Mouse (Mus musculus): ENCODE results near the gene Cym.
A peak's percentile ranks its signal among the peaks of the same experiment; 100 is the strongest.

Cym gene

GRCm38 (mm10) chr3:107223230-107223629 lies 1.7 kb upstream of the Cym start:
- no peak for DNase-seq (ENCODE audit: low spot score)

- DNase-seq (ENCODE audit: low spot score) = no peak
These were observed 3.0 kb downstream of the Cym start for GRCm38 (mm10) chr3:107218572-107218971.

- no peak for DNase-seq (ENCODE audit: low spot score)
These were observed 4.4 kb downstream of the Cym start for GRCm38 (mm10) chr3:107217101-107217480.

GRCm38 (mm10) chr3:107216400-107217100 lies 5.0 kb downstream of the Cym start:
- DNase-seq (ENCODE audit: low spot score) = no peak

- DNase-seq (ENCODE audit: low spot score) = no peak
These were observed 6.9 kb downstream of the Cym start for GRCm38 (mm10) chr3:107214606-107215005.

GRCm38 (mm10) chr3:107207625-107208253 lies 13.8 kb downstream of the Cym start:
- DNase-seq (ENCODE audit: low spot score) = no peak

GRCm38 (mm10) chr3:107206490-107207150 lies 14.9 kb downstream of the Cym start:
- DNase-seq (ENCODE audit: low spot score) = no peak

- DNase-seq (ENCODE audit: low spot score) = peak; percentile 15
These were observed 15.5 kb downstream of the Cym start for GRCm38 (mm10) chr3:107205994-107206393.

GRCm38 (mm10) chr3:107205170-107205569 lies 16.4 kb downstream of the Cym start:
- DNase-seq (ENCODE audit: low spot score) = no peak

GRCm38 (mm10) chr3:107204413-107204812 lies 17.1 kb downstream of the Cym start:
- DNase-seq (ENCODE audit: low spot score) = no peak

- DNase-seq (ENCODE audit: low spot score) = no peak
These were observed 20.0 kb downstream of the Cym start for GRCm38 (mm10) chr3:107201310-107202180.

- DNase-seq (ENCODE audit: low spot score) = no peak
These were observed 33.2 kb downstream of the Cym start for GRCm38 (mm10) chr3:107188226-107188899.

GRCm38 (mm10) chr3:107187022-107187421 lies 34.5 kb downstream of the Cym start:
- no peak for DNase-seq (ENCODE audit: low spot score)

- no peak for DNase-seq (ENCODE audit: low spot score)
These were observed 35.9 kb downstream of the Cym start for GRCm38 (mm10) chr3:107185597-107185996.

GRCm38 (mm10) chr3:107183178-107183577 lies 38.4 kb downstream of the Cym start:
- no peak for DNase-seq (ENCODE audit: low spot score)

- DNase-seq (ENCODE audit: low spot score) = no peak
These were observed 38.8 kb downstream of the Cym start, which contains the start of gene Kcna10 for GRCm38 (mm10) chr3:107182756-107183155. Gene Kcna10 (plus strand): TSS chr3:107183056.

- DNase-seq (ENCODE audit: low spot score) = no peak
These were observed 40.7 kb downstream of the Cym start for GRCm38 (mm10) chr3:107180860-107181259.

GRCm38 (mm10) chr3:107176501-107176900 lies 45.0 kb downstream of the Cym start:
- no peak for DNase-seq (ENCODE audit: low spot score)

GRCm38 (mm10) chr3:107175486-107175885 lies 46.0 kb downstream of the Cym start:
- DNase-seq (ENCODE audit: low spot score) = peak; percentile 32

GRCm38 (mm10) chr3:107172556-107172955 lies 49.0 kb downstream of the Cym start:
- no peak for DNase-seq (ENCODE audit: low spot score)

GRCm38 (mm10) chr3:107171964-107172363 lies 49.6 kb downstream of the Cym start:
- DNase-seq (ENCODE audit: low spot score) = no peak

GRCm38 (mm10) chr3:107169552-107169951 lies 52.0 kb downstream of the Cym start:
- no peak for DNase-seq (ENCODE audit: low spot score)
